ENCODE assay signal across 8 mouse cellular contexts in the genomic region with DNA sequence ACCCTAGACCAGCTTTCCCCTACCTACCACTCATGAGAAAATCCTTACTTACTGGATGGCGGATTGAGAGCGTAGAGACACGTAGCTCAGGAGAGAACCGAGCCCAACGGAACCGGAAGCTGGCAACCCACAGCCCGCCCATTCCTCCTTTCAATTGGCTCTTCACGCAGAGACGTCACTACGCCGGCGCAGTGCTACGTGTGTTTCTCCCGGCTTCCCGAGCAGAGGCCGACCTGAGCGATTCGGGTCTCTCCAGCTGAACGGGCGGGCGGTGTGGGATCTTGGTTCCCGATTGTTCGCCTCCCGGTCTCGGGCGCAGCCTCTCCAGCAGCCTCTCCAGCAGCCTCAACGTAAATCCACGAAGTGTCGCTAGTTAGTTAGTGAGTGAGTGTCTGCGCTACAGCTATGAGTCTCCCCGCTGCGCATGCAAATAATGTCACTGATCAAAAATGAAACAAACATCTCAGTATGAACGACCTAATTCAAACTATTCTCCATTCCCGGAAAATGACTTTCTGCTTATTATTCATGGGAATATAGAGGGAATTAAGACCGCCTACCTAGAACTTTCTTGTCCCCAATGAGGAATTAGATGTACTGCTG. TPM values are rescaled to one million over a fixed set of nuclear protein-coding genes. Genes with fewer than 3 reads are reported as not detected.
DNase-seq lines count a peak whose midpoint lies in the region; ATAC-seq and TF ChIP-seq lines count a peak whose summit lies in the region.

Gene Sec61g (minus strand): TSS at position 433 of the 603 bp plus-strand sequence.

- no peaks in the 10 kb centered on the region for H3K9me3 ChIP-seq in hindbrain, postnatal 0 days (ENCODE audit: low read length)

- peak within 1 kb of the TSS; percentile 80 for H3K4me2 ChIP-seq in hindbrain, postnatal 0 days (ENCODE audit: low read depth, low read length)

- intact Hi-C loops in gastrocnemius, adult 2 months (cut with DNase I), result loop anchor here (5.0 kb wide), 1 partner anchor 444 kb away; the partner anchor contains the start of gene Fbxo48
- intact Hi-C loops in left cerebral cortex, adult 2 months (cut with DNase I), result loop anchor here (10.0 kb wide), 1 partner anchor 707 kb away; the partner anchor contains the start of gene Pno1

- peak within 1 kb of the TSS; percentile 95 for H3K4me3 ChIP-seq in gastrocnemius, adult 2 months
- H3K4me3 ChIP-seq in hindbrain, postnatal 0 days (ENCODE audit: low read length), result peak within 1 kb of the TSS; percentile 67
- H3K4me3 ChIP-seq in left cerebral cortex, adult 2 months, result peak within 1 kb of the TSS; percentile 87

- H3K4me1 ChIP-seq in hindbrain, postnatal 0 days (ENCODE audit: insufficient read depth, low read length), result peaks cover 6% of the 10 kb centered on the region; the same call in 1 of the 2 replicates

- H3K9ac ChIP-seq in hindbrain, postnatal 0 days (replicated peaks; ENCODE audit: low read length), result peak within 1 kb of the TSS; percentile 77

- DNase-seq in ZHBTc4 (ENCODE audit: low read depth, low spot score), result peak; percentile 95
- DNase-seq in gastrocnemius, adult 2 months, result peak; percentile 95
- DNase-seq in hindbrain, postnatal 0 days (ENCODE audit: low spot score), result peak; percentile 97
- peak; percentile 92 to 93 for DNase-seq in left cerebral cortex, adult 2 months (ENCODE audit: extremely low spot score in 1 of 2, low spot score in 2 of 2)
- peak; percentile 94 to 95 for DNase-seq in right cerebral cortex, adult 2 months (ENCODE audit: low spot score in 2 of 2)
- DNase-seq in urinary bladder, postnatal 14 days (ENCODE audit: low spot score), result peak; percentile 93

- peak within 1 kb of the TSS; percentile 92 for H3K27ac ChIP-seq in gastrocnemius, adult 2 months
- peak within 1 kb of the TSS; percentile 84 for H3K27ac ChIP-seq in hindbrain, postnatal 0 days
- H3K27ac ChIP-seq in left cerebral cortex, adult 2 months, result peak within 1 kb of the TSS; percentile 96

- ATAC-seq in common myeloid progenitor, adult 5-6 weeks (replicated peaks; ENCODE audit: low read depth, poor library complexity, severe bottlenecking), result peak; percentile 98
- peak; percentile 100 for ATAC-seq in hindbrain, postnatal 0 days
- ATAC-seq in megakaryocyte, adult 5-6 weeks (ENCODE audit: poor library complexity, severe bottlenecking), result peak; percentile 97

- no peak for TF ChIP-seq CTCF in gastrocnemius, adult 2 months (IDR thresholded peaks at IDR 0.05)
- TF ChIP-seq CTCF in hindbrain, postnatal 0 days (IDR thresholded peaks at IDR 0.05; ENCODE audit: low read depth), result no peak
- no peak for TF ChIP-seq CTCF in left cerebral cortex, adult 2 months (IDR thresholded peaks at IDR 0.05)

- WGBS in hindbrain, postnatal 0 days, result under 1% methylated on average over 35 of the region's 35 CpGs

- no peaks in the 10 kb centered on the region for H3K27me3 ChIP-seq in hindbrain, postnatal 0 days (ENCODE audit: insufficient read depth, low read length)

- peaks cover 10% of the 10 kb centered on the region for H3K36me3 ChIP-seq in hindbrain, postnatal 0 days (ENCODE audit: insufficient read depth, low read length)

RNA-seq across cellular contexts. Expression of gene Sec61g, which starts in this region (rescaled TPM):
- 10.7 and 11.0 TPM in 2 replicates for total RNA-seq in common myeloid progenitor, adult 5-6 weeks (2017)
- 1 to 10 TPM; 2.3 to 3.5 TPM for total RNA-seq in gastrocnemius, adult 2 months (2021)
- total RNA-seq in hindbrain, postnatal 0 days (2014; rRNA removed), result 14.9 and 22.2 TPM in 2 replicates
- polyA plus RNA-seq in hindbrain, postnatal 0 days (2015; fragmentation: Nextera tagmentation; extraction: Ambion mirVana), result 31.1 and 34.6 TPM in 2 replicates
- 10 to 100 TPM in 1 of 2 experiments, 1 to 10 TPM in 1; 7.9 to 12.4 TPM for total RNA-seq in left cerebral cortex, adult 2 months (2021)
- 8.2 and 11.2 TPM in 2 replicates for total RNA-seq in megakaryocyte, adult 5-6 weeks (2015)
- total RNA-seq in megakaryocyte, adult 5-6 weeks (2017), result 15.3 and 17.2 TPM in 2 replicates

Comparison
In these comparisons a context has a peak if more than half of its experiments do, and no peak if none do; other contexts are left out.
1. Peak in every context shown above with its lines: DNase-seq, ATAC-seq, H3K4me3 ChIP-seq and H3K27ac ChIP-seq.